Mouse (Mus musculus) Patski (cell line): ENCODE measurements around the gene Arl13b. TPM values are rescaled to one million over a fixed set of nuclear protein-coding genes. Genes with fewer than 3 reads are reported as not detected.

Source experiments
- ATAC-seq: fragments of 100-300 bp; one replicate; pipeline ENCODE4 v1.8.0; 2021
- CTCF ChIA-PET: fragments of 350-600 bp; sonication (Branson Sonifier 250); formaldehyde crosslinking; loops from one replicate; lab custom pipeline; 2022; ENCODE audit warnings: inconsistent platforms; lab: Charles Lee
- POLR2A ChIA-PET: fragments of 350-600 bp; sonication (Branson Sonifier 250); formaldehyde crosslinking; loops from one replicate; lab custom pipeline; 2022; ENCODE audit warnings: antibody characterized with exemption, inconsistent platforms; lab: Charles Lee
- DNase-seq: peaks from one replicate; pipeline ENCODE4 v3.0.0-alpha.2; 2011; ENCODE audit warnings: low read depth, low spot score
- H3K27me3 ChIP-seq: fragments of 371-371 bp; one replicate; pipeline ENCODE4 v1.5.1; 2021
- CTCF ChIP-seq: fragments of 100-300 bp; IDR thresholded peaks from one replicate; pipeline ENCODE4 v1.5.1; 2021
- in situ Hi-C: fragments of 300-500 bp; cut with MboI; formaldehyde crosslinking; loops from 3 replicates; pipeline ENCODE4 v1.11.1; 2018; ENCODE audit warnings: low pct_unique_long_range_greater_than_20kb, mixed read lengths
- polyA plus RNA-seq: library from polyadenylated mRNA; unstranded; gene quantifications from one replicate; pipeline ENCODE4 v1.2.3, GENCODE M21; 2021

The Arl13b gene
- polyA plus RNA-seq: 25.1 TPM

DNA sequence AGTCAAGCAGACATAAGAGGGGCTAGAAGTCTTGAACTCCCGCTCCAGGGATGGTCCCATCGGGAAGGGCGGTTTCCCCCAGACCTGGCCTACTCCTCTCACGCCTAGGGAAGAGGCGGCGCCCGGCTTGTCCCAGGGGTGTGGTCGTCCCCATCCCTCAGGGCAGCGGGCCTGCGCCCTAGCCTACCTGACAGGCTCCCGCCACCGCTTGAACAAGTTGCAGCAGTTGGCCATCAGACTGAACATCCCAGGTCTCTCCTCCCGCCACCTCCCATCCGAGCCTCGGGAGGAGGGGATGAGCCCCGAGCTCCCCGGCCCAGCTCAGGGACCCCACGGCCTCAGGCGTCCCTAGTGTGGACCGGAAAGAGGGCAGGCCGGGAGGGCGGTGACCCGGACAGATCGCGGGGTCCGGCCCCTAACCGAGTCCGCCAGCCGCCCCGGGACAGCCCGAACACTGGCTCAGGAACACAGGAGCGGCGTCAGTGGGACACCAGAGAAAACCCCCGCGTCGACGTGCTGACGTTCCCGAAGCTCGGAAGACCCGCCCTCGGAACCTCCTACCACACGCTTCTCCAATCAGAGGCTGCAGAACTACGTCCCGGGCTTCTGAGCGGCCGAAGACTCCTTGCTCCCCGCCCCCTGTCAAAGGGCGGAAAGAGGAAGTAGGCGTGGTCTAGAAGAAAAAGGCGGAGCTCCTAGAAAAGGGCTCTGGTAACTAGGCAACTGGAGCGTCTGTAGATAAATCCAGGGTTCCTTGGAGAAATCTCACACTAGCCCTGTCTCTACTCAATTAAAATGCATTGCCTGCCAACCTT, at the start of gene Arl13b:
Arl13b (minus strand) TSS at position 543 of the 815 bp plus-strand sequence.
- H3K27me3 ChIP-seq: peaks cover 11% of the 10 kb centered on the region
- ChIA-PET CTCF (interaction anchor here (1.1 to 2.9 kb wide), 4 partner anchors 11 to 20 kb away, joined by 4 to 16 read pairs (median 8); no protein-coding TSS in a partner anchor), POLR2A (interaction anchor here (1.5 kb wide), 1 partner anchor 28 kb away, joined by 3 read pairs; no protein-coding TSS in a partner anchor)
- ATAC-seq (peak; percentile 100), DNase-seq (peak; percentile 84)
- TF ChIP-seq CTCF: no peak
- in situ Hi-C loops: no loop called here

DNA sequence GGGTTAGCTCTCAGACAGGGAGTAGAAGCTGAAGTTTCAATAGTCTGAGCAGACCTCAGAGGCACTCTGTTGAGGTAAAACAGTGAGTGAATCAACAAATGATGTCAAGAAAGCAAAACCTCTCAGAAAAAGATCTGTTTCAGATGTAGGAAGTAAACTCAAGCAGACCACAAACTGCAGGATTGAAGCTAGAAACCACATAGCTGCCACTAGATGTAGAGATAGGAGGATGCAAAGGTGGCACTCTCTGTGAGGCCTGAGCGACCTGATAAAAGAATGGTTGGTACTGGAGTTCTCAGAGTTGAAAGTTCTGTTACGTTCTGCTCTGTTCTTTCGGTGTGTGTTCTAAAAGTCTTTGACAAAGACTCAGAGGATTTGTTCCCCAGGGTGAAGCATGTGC, 49.0 kb upstream of the Arl13b start:
- no peak for TF ChIP-seq CTCF
- H3K27me3 ChIP-seq: no peaks in the 10 kb centered on the region
- in situ Hi-C loops: no loop called here
- ATAC-seq (no peak), DNase-seq (no peak)
- POLR2A ChIA-PET: no interaction called here
- CTCF ChIA-PET: no interaction called here

DNA sequence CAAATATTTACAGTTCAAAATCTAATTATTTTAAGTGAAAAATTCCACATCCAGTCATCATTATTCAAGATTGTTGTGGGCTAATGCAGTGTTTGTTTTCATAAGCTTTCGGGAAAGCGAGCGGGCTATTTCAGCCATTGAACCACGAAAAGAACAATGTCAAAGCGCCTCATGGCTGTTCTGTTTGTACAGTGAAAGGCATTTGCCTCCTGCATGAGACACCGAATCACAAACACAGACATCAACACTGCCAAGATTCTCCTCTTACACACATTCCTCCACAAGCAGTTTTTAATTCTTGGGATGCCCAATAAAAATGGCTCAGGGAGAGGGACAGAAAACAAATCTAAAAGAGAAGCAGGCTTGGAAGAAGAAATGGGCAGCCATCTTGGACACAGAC, 27.2 kb upstream of the Arl13b start:
- ATAC-seq: peak; percentile 87
- TF ChIP-seq CTCF: no peak
- POLR2A ChIA-PET: interaction anchor here (1.3 kb wide), 1 partner anchor 27 kb away, joined by 3 read pairs; the partner anchor contains the start of gene Arl13b
- peak; percentile 30 for DNase-seq
- CTCF ChIA-PET: no interaction called here
- no peaks in the 10 kb centered on the region for H3K27me3 ChIP-seq
- in situ Hi-C loops: no loop called here

DNA sequence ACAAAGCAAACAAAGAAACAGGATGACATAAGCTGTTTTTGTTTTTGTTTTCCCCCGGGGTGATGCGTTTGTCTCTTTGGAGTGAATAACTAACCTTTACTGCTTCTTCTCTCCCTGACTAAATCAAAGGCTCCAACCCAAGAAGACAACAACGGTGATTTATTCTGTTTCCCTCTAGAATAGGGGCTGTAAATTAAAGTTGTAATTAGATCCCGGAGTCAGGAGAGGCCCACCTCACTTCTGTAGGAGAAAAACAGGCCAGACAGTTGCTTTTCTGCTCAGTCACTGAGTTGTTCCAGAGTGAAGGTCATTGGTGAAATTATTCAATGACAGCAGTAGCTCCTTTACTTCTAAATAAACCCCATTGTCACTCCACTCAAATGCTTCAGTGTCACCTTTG, 26.3 kb upstream of the Arl13b start:
- POLR2A ChIA-PET: no interaction called here
- in situ Hi-C loops: no loop called here
- ATAC-seq (no peak), DNase-seq (no peak)
- H3K27me3 ChIP-seq: no peaks in the 10 kb centered on the region
- no peak for TF ChIP-seq CTCF
- CTCF ChIA-PET: interaction anchor here (1.4 kb wide), 1 partner anchor 47 kb away, joined by 3 read pairs; no protein-coding TSS in a partner anchor

DNA sequence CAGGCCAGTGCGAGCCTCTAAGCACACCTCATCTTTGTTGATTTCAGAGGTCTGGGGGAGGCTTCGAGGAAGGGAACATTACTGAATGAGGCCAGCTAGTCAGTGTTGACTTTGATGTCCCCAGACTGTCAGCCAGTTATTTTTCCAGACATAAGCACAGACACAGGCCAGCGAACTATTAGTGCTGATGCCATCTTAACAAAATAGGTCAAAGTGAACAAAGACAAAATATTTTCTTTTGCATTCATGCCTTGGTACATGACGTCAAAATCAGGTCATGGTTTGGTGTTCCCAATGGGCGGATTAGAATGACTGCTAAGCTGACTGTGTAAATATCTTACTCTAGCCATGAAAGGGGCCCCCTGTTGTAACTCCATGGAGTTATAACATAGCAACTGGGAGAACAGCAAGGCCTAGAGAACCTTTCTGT, 25.9 kb upstream of the Arl13b start:
- H3K27me3 ChIP-seq: no peaks in the 10 kb centered on the region
- in situ Hi-C loops: no loop called here
- DNase-seq: no peak
- ChIA-PET POLR2A (no interaction called here), CTCF (interaction anchor here (1.4 kb wide), 1 partner anchor 46 kb away, joined by 3 read pairs; no protein-coding TSS in a partner anchor)
- no peak for ATAC-seq
- TF ChIP-seq CTCF: no peak

DNA sequence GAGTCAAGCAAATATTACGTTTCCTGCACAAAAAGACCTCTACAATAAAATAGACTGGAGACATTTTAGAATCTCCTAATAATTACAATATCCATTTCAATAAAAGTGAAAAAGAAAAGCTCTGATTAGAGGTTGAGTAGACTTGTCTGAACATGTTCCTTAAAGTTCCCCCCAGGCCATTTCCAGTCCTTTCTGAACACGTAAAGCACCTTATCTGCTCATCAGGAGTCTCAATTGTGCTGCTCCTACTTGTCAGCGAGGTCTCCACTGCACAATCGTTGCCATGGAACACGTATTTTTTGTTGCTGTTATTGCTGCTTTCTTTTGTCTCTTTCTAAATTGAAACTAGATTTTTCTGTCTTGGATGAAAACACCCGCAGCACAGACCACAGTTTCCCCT, 14.6 kb upstream of the Arl13b start:
- in situ Hi-C loops: no loop called here
- ATAC-seq (no peak), DNase-seq (no peak)
- no peak for TF ChIP-seq CTCF
- CTCF ChIA-PET: no interaction called here
- POLR2A ChIA-PET: interaction anchor here (0.7 kb wide), 1 partner anchor 65 kb away, joined by 4 read pairs; no protein-coding TSS in a partner anchor
- no peaks in the 10 kb centered on the region for H3K27me3 ChIP-seq

DNA sequence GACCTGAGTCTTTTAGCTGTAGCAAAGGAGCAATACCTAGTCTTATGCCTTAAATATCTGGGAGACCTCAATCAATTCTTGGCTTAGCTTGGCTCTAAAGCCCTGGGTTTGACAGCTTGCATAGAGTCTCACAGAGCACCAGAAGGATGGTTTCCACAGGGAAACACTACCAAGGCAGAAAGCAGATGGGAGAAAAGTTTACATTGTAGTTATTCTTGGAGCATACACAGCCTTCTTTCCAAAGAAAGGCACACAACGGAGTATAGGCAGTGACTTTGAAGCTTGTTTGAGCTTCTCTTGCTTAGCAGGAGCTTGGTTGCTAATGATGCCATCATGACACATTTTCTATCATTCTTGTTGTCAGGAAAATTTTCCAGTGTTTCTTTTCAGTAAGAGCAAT, 13.3 kb upstream of the Arl13b start:
- no peaks in the 10 kb centered on the region for H3K27me3 ChIP-seq
- CTCF ChIA-PET: no interaction called here
- ATAC-seq: no peak
- POLR2A ChIA-PET: no interaction called here
- no peak for DNase-seq
- no peak for TF ChIP-seq CTCF
- in situ Hi-C loops: no loop called here

DNA sequence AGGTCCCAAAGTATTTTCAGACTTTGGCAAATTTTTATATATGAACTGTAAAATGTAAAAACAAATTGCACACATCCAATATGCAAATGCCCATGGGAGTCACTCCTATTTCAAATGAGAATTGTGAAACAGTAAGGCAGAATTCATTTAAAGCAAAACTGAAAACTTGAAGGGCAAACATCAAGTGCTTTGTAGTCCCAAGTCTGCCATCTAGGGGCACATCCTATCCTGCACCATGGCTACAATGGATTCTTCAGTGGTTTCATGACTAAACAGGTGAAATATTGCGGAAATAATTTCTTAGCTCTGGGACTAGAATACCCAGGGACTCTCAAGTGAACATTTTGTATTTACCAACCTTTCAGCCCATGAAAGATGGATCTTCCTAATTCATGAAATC, 11.2 kb upstream of the Arl13b start:
- CTCF ChIA-PET: interaction anchor here (2.5 kb wide), 1 partner anchor 10 kb away, joined by 16 read pairs; the partner anchor contains the start of gene Arl13b
- in situ Hi-C loops: no loop called here
- TF ChIP-seq CTCF: peak; percentile 76
- ATAC-seq: peak; percentile 53
- H3K27me3 ChIP-seq: no peaks in the 10 kb centered on the region
- no peak for DNase-seq
- POLR2A ChIA-PET: no interaction called here

DNA sequence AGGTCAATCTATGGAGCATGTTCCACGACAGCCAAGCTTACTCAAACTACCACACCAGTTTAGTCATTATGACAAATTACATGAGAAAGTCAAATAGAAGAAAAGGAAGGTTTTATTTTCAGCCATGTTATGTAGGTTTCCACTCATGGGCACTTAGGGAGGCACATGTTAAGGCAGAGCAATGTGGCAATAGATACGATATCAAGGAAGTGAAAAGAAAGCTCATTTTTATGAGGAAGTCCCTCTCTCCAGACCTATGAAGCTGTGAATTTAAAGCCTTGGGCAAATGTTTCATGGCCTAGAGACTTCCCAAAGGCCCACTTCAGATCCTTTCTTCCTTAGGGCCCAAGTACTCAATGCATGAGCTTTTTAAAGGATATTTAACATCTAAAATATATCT, 10.7 kb upstream of the Arl13b start:
- ATAC-seq (no peak), DNase-seq (no peak)
- no peak for TF ChIP-seq CTCF
- ChIA-PET POLR2A (no interaction called here), CTCF (interaction anchor here (2.5 kb wide), 1 partner anchor 10 kb away, joined by 16 read pairs; the partner anchor contains the start of gene Arl13b)
- H3K27me3 ChIP-seq: no peaks in the 10 kb centered on the region
- in situ Hi-C loops: no loop called here

DNA sequence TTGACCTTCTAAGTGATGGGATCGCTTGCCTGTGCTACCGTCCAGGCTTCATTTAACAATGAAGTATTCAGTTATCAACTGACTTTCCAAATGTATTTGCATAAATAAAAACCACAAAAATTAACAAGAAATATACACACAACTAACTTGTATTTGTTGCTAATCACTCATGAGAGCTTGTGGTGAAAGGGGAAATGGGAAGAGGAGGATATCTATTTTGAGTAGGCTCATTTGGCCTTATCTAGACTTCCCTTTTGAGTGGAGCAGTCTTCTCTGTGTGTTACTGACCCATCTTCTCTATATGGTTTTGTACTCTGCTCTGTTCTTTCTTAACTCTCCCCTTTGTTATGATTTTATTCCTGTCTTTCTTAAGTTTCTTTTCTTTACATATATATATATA, 9.4 kb upstream of the Arl13b start:
- ATAC-seq: no peak
- H3K27me3 ChIP-seq: no peaks in the 10 kb centered on the region
- no peak for DNase-seq
- in situ Hi-C loops: no loop called here
- POLR2A ChIA-PET: no interaction called here
- TF ChIP-seq CTCF: no peak
- CTCF ChIA-PET: interaction anchor here (2.5 kb wide), 1 partner anchor 9 kb away, joined by 16 read pairs; the partner anchor contains the start of gene Arl13b

DNA sequence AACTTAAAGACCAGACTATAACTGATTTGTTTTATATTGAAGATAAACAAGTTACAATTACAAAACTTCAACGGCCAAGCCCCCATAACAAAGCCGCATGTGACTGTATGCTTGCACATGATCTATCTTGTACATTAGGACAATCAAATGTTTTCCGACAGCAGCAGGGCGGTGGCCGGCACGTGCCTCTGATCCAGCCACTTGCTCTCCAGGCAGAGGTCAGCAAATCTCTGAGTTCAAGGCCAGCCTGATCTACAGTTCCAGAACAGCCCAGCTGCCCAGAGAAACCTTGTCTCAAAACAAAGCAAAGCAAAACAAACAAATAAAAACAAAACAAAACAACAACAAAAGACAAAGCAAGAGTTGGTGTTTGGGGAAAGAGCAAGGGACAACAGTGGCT, 8.5 kb upstream of the Arl13b start:
- POLR2A ChIA-PET: no interaction called here
- no peak for ATAC-seq
- CTCF ChIA-PET: no interaction called here
- in situ Hi-C loops: no loop called here
- no peak for DNase-seq
- TF ChIP-seq CTCF: no peak
- no peaks in the 10 kb centered on the region for H3K27me3 ChIP-seq
